Mouse (Mus musculus): ENCODE data around the gene Pitpnb.

Gene Pitpnb

DNA sequence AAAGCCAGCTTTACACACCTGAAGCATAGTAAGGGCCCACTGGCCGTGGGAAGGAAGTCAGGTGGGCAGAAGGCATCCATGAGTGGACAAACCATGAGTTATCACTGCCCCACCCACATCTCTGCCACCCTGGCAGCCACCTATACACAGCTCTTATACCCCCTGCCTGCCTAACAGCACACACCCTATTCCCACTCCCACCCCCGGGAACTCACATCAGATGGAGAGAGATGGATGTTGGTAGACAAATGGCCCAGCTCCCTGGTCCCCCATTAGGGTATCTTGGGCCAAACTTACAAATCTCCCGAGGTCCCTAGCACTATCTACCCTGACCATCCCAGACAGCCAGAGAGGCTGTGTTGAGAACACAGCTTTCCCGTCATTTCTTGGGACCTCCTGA is 68.7 kb downstream of the Pitpnb start:
- no peak for DNase-seq

DNA sequence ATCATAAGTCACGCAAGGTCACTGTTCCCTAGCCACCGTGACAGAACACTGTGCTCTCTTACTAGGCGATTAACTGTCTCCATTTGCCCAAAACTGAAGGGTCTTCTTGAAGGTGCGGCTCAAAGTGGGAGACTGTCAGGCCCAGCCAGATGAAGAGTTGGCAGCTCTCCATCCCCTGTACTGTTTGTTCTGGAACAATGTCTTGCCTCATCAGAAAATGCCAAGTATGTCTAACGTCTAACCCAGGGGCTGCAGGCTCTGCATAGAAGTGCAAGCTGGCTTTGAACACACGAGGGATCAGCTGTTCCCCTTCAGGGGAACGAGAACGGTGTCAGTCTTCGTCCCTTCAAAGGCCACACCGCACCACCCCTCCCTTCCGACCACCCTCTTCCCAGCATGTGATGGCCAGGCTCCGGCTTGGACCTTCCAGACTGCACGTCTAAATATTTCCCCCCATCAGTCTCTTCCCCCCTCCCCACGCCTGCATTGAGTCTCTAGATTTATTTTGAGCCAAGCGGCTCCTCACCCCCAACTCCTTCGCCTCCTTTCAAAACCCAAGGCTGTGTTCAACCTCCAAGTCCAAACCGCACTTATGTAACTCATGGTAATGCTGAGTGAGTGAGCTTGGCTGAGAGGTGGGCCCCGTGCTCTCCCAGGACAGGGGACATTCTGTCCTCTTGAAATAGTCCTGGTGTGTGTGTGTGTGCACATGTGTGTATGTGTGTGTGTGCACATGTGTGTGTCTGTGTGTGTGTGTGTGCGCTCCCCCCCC is 71.5 kb downstream of the Pitpnb start:
- no peak for DNase-seq

DNA sequence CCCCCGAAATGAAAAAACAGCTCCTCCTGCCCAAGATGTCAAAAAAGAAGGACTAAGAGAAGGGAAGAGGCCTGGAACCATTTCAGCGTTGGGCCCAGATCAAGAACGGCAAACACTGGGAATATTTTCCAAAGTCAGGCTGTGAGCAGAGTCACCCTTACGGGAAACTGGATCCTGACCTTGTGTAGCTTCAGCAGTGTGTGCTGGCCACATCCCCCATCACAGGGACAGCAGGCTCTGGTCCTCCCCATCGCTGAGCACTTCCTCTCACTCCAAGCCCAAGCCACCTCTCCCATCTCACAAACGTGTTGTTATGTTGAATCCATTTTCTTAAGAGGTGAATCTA is 72.1 kb downstream of the Pitpnb start:
- no peak for DNase-seq

GRCm38 (mm10) chr5:111404721-111405120 is 74.2 kb downstream of the Pitpnb start:
- DNase-seq, result no peak

DNA sequence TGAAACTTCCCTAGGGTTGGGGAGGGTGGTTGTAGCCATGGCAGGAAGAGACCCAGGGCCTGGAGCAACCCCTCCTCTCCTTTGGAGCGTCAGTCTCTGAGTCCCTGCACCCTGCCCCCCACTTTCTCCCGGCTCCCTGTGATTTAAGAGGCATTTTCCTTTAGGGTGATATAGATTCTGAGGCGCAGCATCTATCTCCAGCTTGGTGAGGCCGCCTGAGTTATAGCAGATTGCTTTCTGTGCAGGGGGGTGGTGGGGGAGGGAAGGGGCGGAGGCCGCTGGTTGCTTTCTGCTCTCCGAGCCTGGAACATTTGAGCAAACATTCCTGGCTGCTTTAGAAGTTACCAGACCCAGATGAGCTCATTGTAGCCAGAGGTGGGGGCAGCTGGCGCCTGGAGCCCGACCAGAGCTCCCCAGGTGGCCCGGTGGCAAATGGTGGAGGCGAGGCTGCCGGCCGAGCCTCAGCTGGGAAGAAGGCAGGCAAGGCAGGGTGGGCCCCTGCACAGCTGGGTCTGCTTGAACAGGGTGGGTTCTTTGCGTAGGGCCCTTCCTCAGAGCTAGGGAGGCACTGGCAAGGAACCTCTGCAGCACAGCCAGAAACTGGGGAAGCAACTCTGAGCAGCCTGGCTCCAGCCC is 78.0 kb downstream of the Pitpnb start:
- DNase-seq, result no peak

DNA sequence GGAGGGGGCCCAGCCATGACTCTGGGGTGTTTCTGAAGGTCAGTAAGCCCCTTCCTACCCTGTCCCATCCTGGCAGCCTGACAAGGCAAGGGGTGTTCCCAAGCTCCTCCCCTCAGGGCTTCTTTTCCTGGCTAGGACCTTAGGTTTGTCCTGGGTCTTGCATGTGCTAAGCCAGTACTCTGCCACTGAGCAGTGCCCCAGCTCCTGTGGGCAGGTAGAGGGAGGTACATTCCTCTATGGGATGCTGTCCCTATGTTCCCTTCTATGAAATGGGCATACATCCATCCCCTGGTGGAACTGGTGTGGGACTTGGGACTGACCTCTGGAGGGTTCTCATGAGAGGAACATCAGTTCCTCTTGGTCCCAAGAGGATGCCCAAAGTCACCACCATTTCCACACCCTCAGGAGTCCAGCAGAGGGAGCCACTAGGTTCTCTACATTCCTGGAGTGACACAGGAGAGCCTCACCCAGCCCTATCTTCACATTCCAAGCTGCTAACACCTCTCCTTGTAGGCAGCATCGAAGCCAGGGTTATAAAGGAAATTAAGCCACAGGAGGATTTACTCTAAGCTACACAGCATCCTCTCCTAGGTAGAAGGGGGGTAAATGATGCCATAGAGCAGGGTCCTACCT is 79.0 kb downstream of the Pitpnb start:
- peak; percentile 33 for DNase-seq

GRCm38 (mm10) chr5:111410665-111411064 is 80.1 kb downstream of the Pitpnb start:
- no peak for DNase-seq

- DNase-seq, result peak; percentile 81
These were observed 83.6 kb downstream of the Pitpnb start for GRCm38 (mm10) chr5:111414192-111414591.

GRCm38 (mm10) chr5:111414770-111415249 is 84.2 kb downstream of the Pitpnb start:
- no peak for DNase-seq

- DNase-seq, result no peak
These were observed 85.0 kb downstream of the Pitpnb start for GRCm38 (mm10) chr5:111415575-111415974.

DNA sequence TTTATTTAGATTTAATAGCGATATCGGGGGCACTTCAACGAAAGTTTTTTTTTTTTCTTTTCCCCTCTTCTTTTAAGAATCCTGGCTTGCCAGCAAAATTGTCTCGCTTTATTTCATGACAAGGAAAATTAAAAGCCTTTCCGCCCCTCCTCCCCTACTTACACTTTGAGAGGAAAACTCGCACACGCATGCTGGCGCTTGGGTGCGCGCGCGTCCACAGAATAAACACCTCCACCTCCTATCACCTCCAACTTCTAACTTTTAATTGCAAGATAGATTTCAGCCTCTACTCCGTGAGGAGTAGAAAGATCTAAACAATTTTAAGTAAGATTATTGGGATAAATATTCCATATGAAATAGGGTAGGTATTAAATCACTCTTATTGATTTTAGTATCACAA is 85.5 kb downstream of the Pitpnb start:
- DNase-seq, result no peak

- DNase-seq, result peak; percentile 86
These were observed 86.2 kb downstream of the Pitpnb start, which contains the start of gene Mn1 for GRCm38 (mm10) chr5:111416591-111417374. Gene Mn1, plus strand, starts transcription at chr5:111417362.

GRCm38 (mm10) chr5:111417378-111418131 is 87.0 kb downstream of the Pitpnb start:
- no peak for DNase-seq

- peak; percentile 19 for DNase-seq
These were observed 87.9 kb downstream of the Pitpnb start for GRCm38 (mm10) chr5:111418202-111419120.

- no peak for DNase-seq
These were observed 88.7 kb downstream of the Pitpnb start for GRCm38 (mm10) chr5:111419121-111419881.

GRCm38 (mm10) chr5:111420011-111420691 is 89.6 kb downstream of the Pitpnb start:
- DNase-seq, result no peak

- DNase-seq, result no peak
These were observed 90.3 kb downstream of the Pitpnb start for GRCm38 (mm10) chr5:111420896-111421295.

- no peak for DNase-seq
These were observed 90.9 kb downstream of the Pitpnb start for GRCm38 (mm10) chr5:111421424-111421823.

DNA sequence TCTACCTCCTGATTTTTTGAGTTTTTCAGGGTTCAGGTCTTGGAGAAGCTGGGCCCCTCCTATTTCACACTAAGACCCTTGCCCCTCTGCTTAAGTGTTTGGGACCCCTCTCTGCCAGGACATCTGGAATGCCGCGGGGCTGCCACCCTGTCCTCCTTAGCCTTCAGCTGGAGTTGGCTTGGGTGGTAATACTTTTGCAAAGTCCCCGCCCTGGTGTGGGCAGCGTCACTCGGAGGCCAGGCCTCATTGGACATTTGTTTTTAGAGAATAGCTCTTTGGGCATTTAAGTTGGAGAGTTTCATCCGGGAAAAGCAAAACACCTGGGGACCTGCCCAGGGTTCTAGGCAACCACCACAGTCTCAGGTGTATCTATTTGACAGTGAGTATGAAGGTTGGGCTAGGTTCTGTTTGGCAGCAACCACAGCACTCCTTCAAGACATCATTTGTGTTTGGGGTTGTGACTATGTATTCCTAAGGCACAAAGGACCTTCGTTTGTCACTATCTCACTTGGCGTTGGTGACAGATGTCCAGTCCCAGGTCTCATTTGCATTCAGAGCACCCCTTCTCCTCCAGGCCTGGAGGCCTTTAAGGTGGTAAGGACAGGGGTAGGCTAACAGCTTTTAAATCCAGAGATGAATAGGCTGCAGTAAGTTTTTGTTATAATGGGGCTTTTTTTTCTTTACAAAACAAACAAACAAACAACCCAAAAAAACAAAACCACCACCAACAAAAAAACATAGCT is 91.7 kb downstream of the Pitpnb start:
- DNase-seq, result no peak

Measured in kidney, adult 9 months (tissue).